Mouse (Mus musculus) thymus, postnatal 14 days (tissue): ENCODE results near the gene Gm21887.
A peak's percentile ranks its signal among the peaks of the same experiment; 100 is the strongest.
"Not testable (repeated sequence)": the region's sequence is repeated elsewhere in the genome, so short reads cannot be mapped to it uniquely, and the experiment has no call there.

Source experiments
- DNase-seq: peaks from one replicate; pipeline ENCODE4 v3.0.0; 2021

Gene Gm21887

GRCm38 (mm10) chrX:169984331-169984730, 25.1 kb upstream of the Gm21887 start:
- DNase-seq: peak; percentile 3

- DNase-seq: peak; percentile 19
These were observed 24.6 kb upstream of the Gm21887 start for GRCm38 (mm10) chrX:169984853-169985252.

- peak; percentile 63 for DNase-seq
These were observed 23.7 kb upstream of the Gm21887 start for GRCm38 (mm10) chrX:169985796-169986195.

GRCm38 (mm10) chrX:169986519-169987367, 22.7 kb upstream of the Gm21887 start:
- peak; percentile 92 for DNase-seq

DNA sequence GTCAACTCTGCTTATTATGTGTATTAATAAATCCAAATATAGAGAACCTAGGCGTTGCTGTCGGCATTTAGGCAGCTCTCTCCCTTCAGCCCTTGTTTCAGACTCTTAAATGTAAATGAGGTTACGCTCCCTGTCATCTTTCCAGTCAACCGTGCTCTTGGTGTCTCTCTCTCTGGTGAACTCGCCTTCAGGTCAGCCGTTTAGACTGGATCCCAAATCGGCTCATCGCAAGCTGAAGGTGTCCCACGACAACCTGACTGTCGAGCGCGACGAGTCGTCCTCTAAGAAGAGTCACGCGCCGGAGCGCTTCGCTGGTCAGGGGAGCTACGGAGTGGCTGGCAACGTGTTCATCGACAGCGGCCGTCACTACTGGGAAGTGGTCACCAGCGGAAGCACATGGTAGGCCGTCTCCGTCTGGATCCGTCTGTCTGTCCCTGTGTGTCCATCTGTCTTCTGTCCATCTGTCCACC, 22.1 kb upstream of the Gm21887 start:
- DNase-seq: peak; percentile 65

DNA sequence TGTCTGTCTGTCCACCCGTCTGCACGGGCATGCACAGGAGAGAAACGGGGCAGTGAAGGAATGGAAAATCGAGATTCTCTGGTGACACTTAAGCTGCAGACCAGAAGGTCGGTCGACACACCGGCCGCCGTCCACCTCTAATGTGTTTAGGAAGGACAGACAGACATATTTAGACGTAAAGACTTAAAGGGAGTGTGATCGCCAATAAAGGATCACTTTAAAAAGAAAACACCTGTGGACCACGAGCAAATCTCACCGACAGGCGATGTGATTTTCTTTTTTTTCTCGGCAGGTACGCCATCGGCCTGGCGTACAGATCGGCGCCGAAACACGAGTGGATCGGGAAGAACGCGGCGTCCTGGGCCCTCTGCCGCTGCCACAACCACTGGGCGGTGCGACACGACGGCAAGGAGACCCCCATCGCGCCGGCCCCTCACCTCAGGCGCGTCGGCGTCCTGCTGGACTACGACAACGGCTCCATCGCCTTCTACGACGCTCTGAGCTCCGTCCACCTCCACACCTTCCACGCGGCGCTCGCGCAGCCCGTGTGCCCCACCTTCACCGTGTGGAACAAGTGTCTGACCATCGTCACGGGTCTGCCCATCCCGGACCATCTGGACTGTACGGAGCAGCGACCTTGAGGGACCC, 20.8 kb upstream of the Gm21887 start:
- peak; percentile 67 for DNase-seq

DNA sequence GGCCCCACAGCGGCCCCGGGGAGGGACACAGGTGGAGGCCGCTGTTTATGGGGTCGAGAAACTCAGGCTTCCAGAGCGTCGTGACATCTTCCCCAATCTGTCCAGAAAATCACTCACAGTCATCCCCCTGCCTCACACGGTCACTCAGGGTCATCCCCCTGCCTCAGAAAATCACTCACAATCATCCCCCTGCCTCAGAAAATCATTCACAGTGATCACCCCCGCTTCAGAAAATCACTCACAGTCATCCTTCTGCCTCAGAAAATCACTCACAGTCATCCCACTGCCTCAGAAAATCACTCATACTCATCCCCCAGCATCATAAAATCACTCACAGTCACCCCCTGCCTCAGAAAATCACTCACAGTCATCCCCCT, 20.3 kb upstream of the Gm21887 start:
- DNase-seq: not testable (repeated sequence)

- DNase-seq: peak; percentile 87
These were observed 19.5 kb upstream of the Gm21887 start for GRCm38 (mm10) chrX:169989691-169990631.

DNA sequence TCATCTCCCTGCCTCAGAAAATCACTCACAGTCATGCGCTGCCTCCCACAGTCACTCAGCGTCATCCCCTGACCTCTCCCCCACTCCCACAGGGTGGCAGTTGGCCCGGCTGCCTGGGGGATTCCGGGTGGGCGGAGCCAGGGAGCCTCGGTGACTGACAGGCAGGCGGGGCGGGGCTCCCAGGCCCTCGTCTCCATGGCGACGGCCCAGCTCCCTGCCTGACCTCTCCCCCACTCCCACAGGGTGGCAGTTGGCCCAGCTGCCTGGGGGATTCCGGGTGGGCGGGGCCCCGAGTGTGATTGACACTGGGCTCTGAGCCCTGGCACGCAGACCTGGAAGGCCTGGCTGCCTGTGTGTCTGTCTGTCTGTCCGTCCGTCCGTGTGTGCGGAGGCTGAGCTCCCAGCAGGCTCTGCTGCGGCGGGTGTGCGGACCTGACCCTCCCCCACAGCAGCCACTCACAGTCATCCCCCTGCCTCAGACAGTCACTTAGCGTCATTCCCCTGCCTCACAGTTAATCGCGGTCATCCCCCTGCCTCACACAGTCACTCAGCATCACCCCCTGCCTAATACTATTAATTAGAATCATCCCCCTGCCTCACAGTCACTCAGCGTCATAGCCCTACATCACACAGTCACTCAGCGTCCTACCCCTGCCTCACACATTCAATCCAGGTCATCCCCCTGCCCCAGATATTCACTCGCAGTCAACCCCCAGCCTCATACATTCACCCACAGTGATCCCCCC, 18.2 kb upstream of the Gm21887 start:
- peak; percentile 100 for DNase-seq

DNA sequence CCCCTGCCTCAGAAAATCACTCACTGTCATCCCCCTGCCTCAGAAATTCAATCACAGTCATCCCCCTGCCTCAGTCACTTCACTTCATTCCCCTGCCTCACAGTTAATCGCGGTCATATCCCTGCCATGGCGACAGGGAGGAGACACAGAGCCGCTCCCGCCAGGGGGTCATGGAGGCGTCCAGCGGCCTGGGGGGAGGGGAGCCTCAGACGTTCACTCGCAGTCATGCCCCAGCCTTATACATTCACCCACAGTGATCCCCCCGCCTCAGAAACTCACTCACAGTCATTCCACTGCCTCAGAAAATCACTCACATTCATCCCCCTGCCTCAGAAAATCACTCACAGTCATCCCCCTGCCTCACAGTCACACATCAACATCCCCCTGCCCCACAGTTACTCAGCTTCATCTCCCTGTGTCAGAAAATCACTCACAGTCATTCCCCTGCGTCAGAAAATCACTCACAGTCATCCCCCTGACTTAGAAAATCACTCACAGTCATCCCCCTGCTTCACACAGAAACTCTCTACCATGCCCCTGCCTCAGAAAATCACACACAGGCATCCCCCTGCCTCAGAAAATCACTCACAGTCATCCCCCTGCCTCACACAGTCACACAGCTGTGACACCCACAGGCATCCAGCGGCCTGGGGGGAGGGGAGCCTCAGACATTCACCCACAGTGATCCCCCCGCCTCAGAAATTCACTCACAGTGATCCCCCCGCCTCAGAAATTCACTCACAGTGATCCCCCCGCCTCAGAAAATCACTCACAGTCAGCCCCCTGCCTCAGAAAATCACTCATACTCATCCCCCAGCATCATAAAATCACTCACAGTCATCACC, 17.2 kb upstream of the Gm21887 start:
- DNase-seq: peak; percentile 66

DNA sequence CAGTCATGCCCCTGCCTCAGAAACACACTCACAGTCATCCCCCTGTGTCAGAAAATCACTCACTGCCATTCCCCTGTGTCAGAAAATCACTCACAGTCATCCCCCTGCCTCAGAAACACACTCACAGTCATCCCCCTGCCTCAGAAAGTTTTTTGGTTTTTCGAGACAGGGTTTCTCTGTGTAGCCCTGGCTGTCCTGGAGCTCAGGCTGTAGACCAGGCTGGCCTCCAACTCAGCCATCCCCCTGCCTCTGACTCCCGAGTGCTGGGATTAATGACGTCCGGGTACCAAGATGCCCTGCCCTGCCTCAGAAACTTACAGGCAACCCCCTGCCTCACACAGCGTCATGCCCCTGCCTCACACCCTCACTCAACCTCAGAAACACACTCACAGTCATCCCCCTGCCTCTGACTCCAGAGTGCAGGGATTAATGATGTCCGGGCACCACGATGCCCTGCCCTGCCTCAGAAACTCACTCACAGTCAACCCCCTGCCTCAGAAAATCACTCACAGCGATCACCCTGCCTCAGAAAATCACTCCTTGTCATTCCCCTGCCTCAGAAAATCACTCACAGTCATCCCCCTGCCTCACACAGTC, 16.4 kb upstream of the Gm21887 start:
- DNase-seq: not testable (repeated sequence)

GRCm38 (mm10) chrX:169994011-169994865, 15.2 kb upstream of the Gm21887 start:
- peak; percentile 77 for DNase-seq

DNA sequence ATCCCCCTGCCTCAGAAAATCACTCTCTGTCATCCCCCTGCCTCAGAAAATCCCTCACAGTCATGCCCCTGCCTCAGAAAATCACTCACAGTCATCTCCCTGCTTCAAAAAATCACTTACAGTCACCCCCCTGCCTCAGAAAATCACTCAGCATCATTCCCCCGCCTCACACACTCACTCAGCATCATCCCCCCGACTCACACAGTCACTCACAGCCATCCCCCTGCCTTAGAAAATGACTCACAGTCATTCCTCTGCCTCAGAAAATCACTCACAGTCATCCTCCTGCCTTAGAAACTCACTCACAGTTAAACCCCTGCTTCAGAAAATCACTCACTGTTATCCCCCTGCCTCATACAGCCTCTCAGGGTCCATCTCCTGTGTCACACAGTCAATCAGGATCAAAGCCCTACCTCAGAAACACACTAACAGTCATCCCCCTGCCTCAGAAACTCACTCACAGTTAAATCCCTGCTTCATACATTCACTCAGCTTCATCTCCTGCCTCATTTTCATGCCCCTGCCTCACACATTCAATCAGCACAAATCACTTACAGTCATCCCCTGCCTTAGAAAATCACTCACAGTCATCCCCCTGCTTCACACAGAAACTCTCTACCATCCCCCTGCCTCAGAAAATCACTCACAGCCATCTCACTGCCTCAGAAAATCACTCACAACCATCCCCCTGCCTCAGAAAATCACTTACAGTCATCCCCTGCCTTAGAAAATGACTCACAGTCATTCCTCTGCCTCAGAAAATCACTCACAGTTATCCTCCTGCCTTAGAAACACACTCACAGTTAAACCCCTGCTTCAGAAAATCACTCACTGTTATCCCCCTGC, 14.4 kb upstream of the Gm21887 start:
- DNase-seq: not testable (repeated sequence)

DNA sequence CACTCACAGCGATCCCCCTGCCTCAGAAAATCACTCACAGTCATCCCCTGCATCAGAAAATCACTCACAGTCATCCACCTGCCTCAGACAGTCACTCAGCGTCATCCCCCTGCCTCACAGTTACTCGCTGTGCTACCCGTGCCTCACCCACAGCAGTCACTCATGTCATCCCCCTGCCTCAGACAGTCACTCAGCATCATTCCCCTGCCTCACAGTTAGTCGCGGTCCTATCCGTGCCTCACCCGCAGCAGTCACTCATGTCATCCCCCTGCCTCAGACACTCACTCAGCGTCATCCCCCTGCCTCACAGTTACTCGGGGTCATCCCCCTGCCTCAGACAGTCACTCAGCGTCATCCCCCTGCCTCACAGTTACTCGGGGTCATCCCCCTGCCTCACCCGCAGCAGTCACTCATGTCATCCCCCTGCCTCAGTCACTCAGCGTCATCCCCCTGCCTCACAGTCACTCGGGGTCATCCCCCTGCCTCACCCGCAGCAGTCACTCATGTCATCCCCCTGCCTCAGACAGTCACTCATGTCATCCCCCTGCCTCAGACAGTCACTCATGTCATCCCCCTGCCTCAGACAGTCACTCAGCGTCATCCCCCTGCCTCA, 13.4 kb upstream of the Gm21887 start:
- DNase-seq: not testable (repeated sequence)

GRCm38 (mm10) chrX:169996926-169997325, 12.5 kb upstream of the Gm21887 start:
- DNase-seq: peak; percentile 96

- not testable (repeated sequence) for DNase-seq
These were observed 12.0 kb upstream of the Gm21887 start for GRCm38 (mm10) chrX:169997456-169997853.

DNA sequence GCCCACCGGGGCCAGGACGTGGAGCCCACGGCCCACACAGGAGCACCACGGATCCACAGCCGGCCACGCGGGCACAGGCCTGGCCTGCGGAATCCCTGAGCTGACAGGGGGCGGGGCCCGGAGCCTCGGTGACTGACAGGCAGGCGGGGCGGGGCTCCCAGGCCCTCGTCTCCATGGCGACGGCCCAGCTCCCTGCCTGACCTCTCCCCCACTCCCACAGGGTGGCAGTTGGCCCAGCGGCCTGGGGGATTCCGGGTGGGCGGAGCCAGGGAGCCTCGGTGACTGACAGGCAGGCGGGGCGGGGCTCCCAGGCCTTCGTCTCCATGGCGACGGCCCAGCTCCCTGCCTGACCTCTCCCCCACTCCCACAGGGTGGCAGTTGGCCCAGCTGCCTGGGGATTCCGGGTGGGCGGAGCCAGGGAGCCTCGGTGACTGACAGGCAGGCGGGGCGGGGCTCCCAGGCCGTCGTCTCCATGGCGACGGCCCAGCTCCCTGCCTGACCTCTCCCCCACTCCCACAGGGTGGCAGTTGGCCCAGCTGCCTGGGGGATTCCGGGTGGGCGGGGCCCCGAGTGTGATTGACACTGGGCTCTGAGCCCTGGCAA, 11.5 kb upstream of the Gm21887 start:
- DNase-seq: peak; percentile 100
